Mouse (Mus musculus) heart, embryonic 15.5 days (tissue): ENCODE measurements around the gene Tbkbp1. TPM values are rescaled to one million over a fixed set of nuclear protein-coding genes. Genes with fewer than 3 reads are reported as not detected.
A peak's percentile ranks its signal among the peaks of the same experiment; 100 is the strongest.

Experiments used
- ATAC-seq: fragments of 200-750 bp; cut with Nextera tagmentation; replicated peaks from 2 replicates; pipeline ENCODE4 v1.8.0; 2017; ENCODE audit warnings: low read depth, moderate TSS enrichment; ENCODE audit not compliant: insufficient number of reproducible peaks, insufficient read depth, low FRiP score
- H3K27ac ChIP-seq: fragments of 300-500 bp; sonication (generic); 2 replicates; pipeline ENCODE4 v1.5.1; 2015; ENCODE audit warnings: mild to moderate bottlenecking, inconsistent platforms
- H3K27me3 ChIP-seq: fragments of 300-500 bp; sonication (generic); 2 replicates; pipeline ENCODE4 v1.6.1; 2015; ENCODE audit warnings: inconsistent platforms
- H3K36me3 ChIP-seq: fragments of 300-500 bp; sonication (generic); 2 replicates; pipeline ENCODE4 v1.6.1; 2015; ENCODE audit warnings: mild to moderate bottlenecking, inconsistent platforms
- H3K4me1 ChIP-seq: fragments of 300-500 bp; sonication (generic); replicated peaks from 2 replicates; pipeline ENCODE4 v1.6.1; 2015; ENCODE audit warnings: inconsistent platforms
- H3K4me2 ChIP-seq: fragments of 300-500 bp; sonication (generic); 2 replicates; pipeline ENCODE4 v1.6.1; 2015; ENCODE audit warnings: inconsistent platforms, mild to moderate bottlenecking, moderate library complexity
- H3K4me3 ChIP-seq: fragments of 300-500 bp; sonication (generic); 2 replicates; pipeline ENCODE4 v1.5.1; 2015; ENCODE audit warnings: mild to moderate bottlenecking, inconsistent platforms
- H3K9ac ChIP-seq: fragments of 300-500 bp; sonication (generic); 2 replicates; pipeline ENCODE4 v1.6.1; 2015; ENCODE audit warnings: mild to moderate bottlenecking, inconsistent platforms
- H3K9me3 ChIP-seq: fragments of 300-500 bp; sonication (generic); replicated peaks from 2 replicates; pipeline ENCODE4 v1.6.1; 2016; ENCODE audit warnings: inconsistent platforms
- WGBS: fragments of 180-500 bp; shearing (Covaris S2); methylation state at CpG from one replicate; pipeline ENCODE4 v1.1.7; 2015; ENCODE audit warnings: mixed read lengths; 5-methylcytosine and 5-hydroxymethylcytosine counted together
- polyA plus RNA-seq: library from polyadenylated mRNA; unstranded; fragments of >200 nt; fragmentation: Nextera tagmentation; extraction: Ambion mirVana; gene quantifications from 2 replicates; pipeline ENCODE4 v1.2.1, GENCODE M21; 2015

Gene Tbkbp1
- polyA plus RNA-seq, 1 experiment from 2014 or later = 4.7 TPM

- Histone ChIP-seq H3K27me3 (0 out of 2 replicates have a peak, but pooled peaks cover 3% of the 10 kb centered on the region), H3K4me3 (no peak overlapping the region; the same call in 1 of the 2 replicates), H3K27ac (no peak overlapping the region; the same call in 1 of the 2 replicates), H3K9me3 (no peaks in the 10 kb centered on the region), H3K4me1 (peaks cover 37% of the 10 kb centered on the region), H3K9ac (no peak overlapping the region), H3K4me2 (peak overlapping the region; percentile 98; the same call in 1 of the 2 replicates), H3K36me3 (peaks cover 17% of the 10 kb centered on the region; the same call in 1 of the 2 replicates)
- no peak for ATAC-seq
- 32% methylated on average over 10 of the region's 10 CpGs for WGBS
Measured at GRCm38 (mm10) chr11:97152662-97153287, 1.5 kb upstream of the Tbkbp1 start.

GRCm38 (mm10) chr11:97152023-97152426, 730 bp upstream of the Tbkbp1 start:
- WGBS = under 1% methylated on average over 11 of the region's 11 CpGs
- Histone ChIP-seq H3K4me1 (peaks cover 44% of the 10 kb centered on the region), H3K36me3 (peaks cover 12% of the 10 kb centered on the region; the same call in 1 of the 2 replicates), H3K9me3 (no peaks in the 10 kb centered on the region), H3K4me2 (peak overlapping the region; percentile 98), H3K4me3 (peak overlapping the region; percentile 88), H3K27ac (peak overlapping the region; percentile 92), H3K9ac (peak overlapping the region; percentile 77), H3K27me3 (0 out of 2 replicates have a peak, but pooled peaks cover 3% of the 10 kb centered on the region)
- no peak for ATAC-seq

GRCm38 (mm10) chr11:97150411-97151330, 624 bp downstream of the Tbkbp1 start:
- Histone ChIP-seq H3K4me1 (peaks cover 54% of the 10 kb centered on the region), H3K4me2 (peak overlapping the region; percentile 98), H3K9me3 (no peaks in the 10 kb centered on the region), H3K36me3 (peaks cover 9% of the 10 kb centered on the region; the same call in 1 of the 2 replicates), H3K27ac (peak overlapping the region; percentile 92), H3K9ac (peak overlapping the region; percentile 77), H3K4me3 (peak overlapping the region; percentile 88), H3K27me3 (0 out of 2 replicates have a peak, but pooled peaks cover 3% of the 10 kb centered on the region)
- WGBS = under 1% methylated on average over 82 of the region's 102 CpGs
- peak; percentile 63 for ATAC-seq

- Histone ChIP-seq H3K27me3 (0 out of 2 replicates have a peak, but pooled peaks cover 3% of the 10 kb centered on the region), H3K4me1 (peaks cover 56% of the 10 kb centered on the region), H3K36me3 (0 out of 2 replicates have a peak, but pooled peaks cover 3% of the 10 kb centered on the region), H3K27ac (peak overlapping the region; percentile 92), H3K9me3 (no peaks in the 10 kb centered on the region), H3K9ac (peak overlapping the region; percentile 77), H3K4me2 (peak overlapping the region; percentile 98), H3K4me3 (peak overlapping the region; percentile 88)
- WGBS = 4% methylated on average over 14 of the region's 14 CpGs
- peak; percentile 57 for ATAC-seq
Measured at GRCm38 (mm10) chr11:97149995-97150410, 1.3 kb downstream of the Tbkbp1 start.

- peaks cover 56% of the 10 kb centered on the region for H3K4me1 ChIP-seq
Measured at GRCm38 (mm10) chr11:97149026-97149425, 2.3 kb downstream of the Tbkbp1 start.

GRCm38 (mm10) chr11:97148591-97148990, 2.7 kb downstream of the Tbkbp1 start:
- ATAC-seq = no peak
- Histone ChIP-seq H3K4me1 (peaks cover 56% of the 10 kb centered on the region), H3K9me3 (no peaks in the 10 kb centered on the region), H3K4me2 (peak overlapping the region; percentile 98), H3K27ac (peak overlapping the region; percentile 92; the same call in 1 of the 2 replicates), H3K36me3 (no peaks in the 10 kb centered on the region), H3K27me3 (0 out of 2 replicates have a peak, but pooled peaks cover 3% of the 10 kb centered on the region), H3K9ac (no peak overlapping the region), H3K4me3 (peak overlapping the region; percentile 88)
- 40% methylated on average over 12 of the region's 12 CpGs for WGBS

More at GRCm38 (mm10) chr11:97149026-97149425, 2.3 kb downstream of the Tbkbp1 start:
- WGBS = 46% methylated on average over 9 of the region's 9 CpGs
- H3K4me2 ChIP-seq = peak overlapping the region; percentile 98
- H3K27me3 ChIP-seq = 0 out of 2 replicates have a peak, but pooled peaks cover 3% of the 10 kb centered on the region
- ATAC-seq = no peak
- no peaks in the 10 kb centered on the region for H3K36me3 ChIP-seq
- H3K27ac ChIP-seq = peak overlapping the region; percentile 92
- H3K4me3 ChIP-seq = peak overlapping the region; percentile 88
- no peaks in the 10 kb centered on the region for H3K9me3 ChIP-seq
- no peak overlapping the region for H3K9ac ChIP-seq

GRCm38 (mm10) chr11:97147333-97147732, 4.0 kb downstream of the Tbkbp1 start:
- 0 out of 2 replicates have a peak overlapping the region, but pooled peaks have one; percentile 1 for H3K4me3 ChIP-seq
- no peaks in the 10 kb centered on the region for H3K36me3 ChIP-seq
- no peak overlapping the region for H3K9ac ChIP-seq
- peak overlapping the region; percentile 98; the same call in 1 of the 2 replicates for H3K4me2 ChIP-seq
- H3K4me1 ChIP-seq = peaks cover 53% of the 10 kb centered on the region
- no peak overlapping the region for H3K27ac ChIP-seq
- no peaks in the 10 kb centered on the region for H3K9me3 ChIP-seq
- H3K27me3 ChIP-seq = 0 out of 2 replicates have a peak, but pooled peaks cover 3% of the 10 kb centered on the region
- no peak for ATAC-seq
- WGBS = 72% methylated on average over 8 of the region's 8 CpGs

- Histone ChIP-seq H3K27me3 (peaks cover 3% of the 10 kb centered on the region; the same call in 1 of the 2 replicates), H3K9me3 (no peaks in the 10 kb centered on the region), H3K4me2 (peak overlapping the region; percentile 42), H3K27ac (no peak overlapping the region), H3K36me3 (no peaks in the 10 kb centered on the region), H3K9ac (no peak overlapping the region), H3K4me1 (peaks cover 47% of the 10 kb centered on the region), H3K4me3 (0 out of 2 replicates have a peak overlapping the region, but pooled peaks have one; percentile 12)
- 9% methylated on average over 8 of the region's 8 CpGs for WGBS
- ATAC-seq = no peak
Measured at GRCm38 (mm10) chr11:97146724-97147123, 4.6 kb downstream of the Tbkbp1 start.

- H3K9me3 ChIP-seq = no peaks in the 10 kb centered on the region
- H3K4me2 ChIP-seq = no peak overlapping the region
- peaks cover 10% of the 10 kb centered on the region; the same call in 1 of the 2 replicates for H3K27me3 ChIP-seq
- ATAC-seq = no peak
- H3K4me3 ChIP-seq = no peak overlapping the region
- H3K4me1 ChIP-seq = peaks cover 44% of the 10 kb centered on the region
- H3K27ac ChIP-seq = no peak overlapping the region
- 67% methylated on average over 9 of the region's 9 CpGs for WGBS
- no peak overlapping the region for H3K9ac ChIP-seq
- no peaks in the 10 kb centered on the region for H3K36me3 ChIP-seq
Measured at GRCm38 (mm10) chr11:97145951-97146350, 5.3 kb downstream of the Tbkbp1 start.

- Histone ChIP-seq H3K9me3 (no peaks in the 10 kb centered on the region), H3K36me3 (no peaks in the 10 kb centered on the region), H3K4me2 (no peak overlapping the region), H3K27ac (no peak overlapping the region), H3K27me3 (peaks cover 16% of the 10 kb centered on the region), H3K4me3 (no peak overlapping the region), H3K4me1 (peaks cover 43% of the 10 kb centered on the region), H3K9ac (no peak overlapping the region)
- WGBS = 64% methylated on average over 2 of the region's 2 CpGs
- ATAC-seq = no peak
Measured at GRCm38 (mm10) chr11:97145320-97145719, 6.0 kb downstream of the Tbkbp1 start.
